Mouse (Mus musculus): ENCODE results near the gene Pgam2. TPM values are rescaled to one million over a fixed set of nuclear protein-coding genes. Genes with fewer than 3 reads are reported as not detected.

The Pgam2 gene
- 0.52 and 1.4 TPM in 2 replicates for polyA plus RNA-seq (2015; fragmentation: Nextera tagmentation; extraction: Ambion mirVana)

DNA sequence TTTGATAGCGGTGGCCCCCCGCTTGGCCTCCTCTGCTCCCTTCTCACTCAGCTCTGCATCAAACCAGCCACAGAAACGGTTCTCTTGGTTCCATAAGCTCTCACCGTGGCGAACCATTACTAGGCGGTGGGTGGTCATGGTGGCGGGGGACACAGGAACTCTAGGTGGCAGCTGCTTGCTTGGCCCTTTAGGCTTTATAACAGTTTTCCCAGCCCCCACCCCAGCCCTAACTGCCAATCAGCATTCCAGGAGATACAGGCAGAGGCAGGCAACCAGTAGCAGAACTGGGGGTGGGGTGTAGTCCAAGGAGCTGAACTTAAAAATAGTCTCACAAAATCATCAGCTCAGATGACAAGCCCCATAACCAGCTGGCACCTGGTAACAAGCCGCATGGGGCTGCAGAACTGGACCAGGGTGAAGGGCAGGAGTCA, at the start of gene Pgam2:
Gene Pgam2, minus strand, starts transcription at position 183 of the 431 bp plus-strand sequence.

DNA sequence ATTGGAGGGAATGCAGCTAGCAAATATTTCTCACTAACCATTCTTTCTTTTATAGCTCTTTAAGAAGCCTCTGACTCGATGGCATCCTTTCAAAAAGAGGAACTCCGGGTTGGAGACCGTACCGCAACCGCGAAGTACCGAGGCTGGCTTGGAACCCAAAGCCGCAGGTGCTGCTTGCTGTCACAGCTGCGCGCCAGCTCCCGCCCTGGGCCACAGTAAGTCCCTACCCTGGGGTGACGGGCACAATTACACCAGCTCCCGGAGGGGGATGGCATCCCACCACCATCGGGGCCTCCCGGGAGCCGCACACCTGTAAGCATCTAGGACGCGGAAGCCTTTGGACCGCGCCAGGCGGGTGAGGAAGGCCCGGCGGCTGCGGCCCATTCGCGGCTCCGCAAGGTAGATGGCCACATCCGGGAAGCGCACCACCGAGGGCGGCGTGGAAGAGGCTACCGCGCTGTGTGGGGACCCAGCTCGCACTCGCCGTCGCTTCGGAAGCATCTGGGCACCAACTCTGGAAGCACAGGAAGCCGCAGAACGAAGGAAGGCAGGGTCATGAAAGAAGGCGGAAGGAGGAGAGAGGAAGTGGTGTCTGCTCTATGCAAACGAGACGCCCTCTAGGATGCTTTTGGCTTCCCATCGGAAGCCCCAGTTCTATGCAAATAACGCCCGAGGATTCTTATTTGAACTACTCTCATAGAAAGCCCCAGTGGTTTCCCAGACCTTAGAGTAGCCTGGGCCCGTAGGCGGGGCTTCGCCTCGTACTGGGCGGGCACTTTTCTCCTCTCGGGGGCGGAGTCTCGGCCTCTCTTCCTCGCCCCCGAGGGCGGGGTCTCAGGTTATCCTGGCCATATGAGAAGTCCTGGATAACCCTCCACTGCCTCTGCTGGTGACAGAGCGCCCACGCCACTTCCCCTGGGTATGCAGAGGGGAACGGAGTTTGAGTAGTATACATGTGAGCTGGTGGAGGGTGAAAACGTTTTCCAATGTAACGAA, 34.0 kb upstream of the Pgam2 start, which contains the start of gene Polm:
Gene Polm, minus strand, starts transcription at position 766 of the 996 bp plus-strand sequence.

DNA sequence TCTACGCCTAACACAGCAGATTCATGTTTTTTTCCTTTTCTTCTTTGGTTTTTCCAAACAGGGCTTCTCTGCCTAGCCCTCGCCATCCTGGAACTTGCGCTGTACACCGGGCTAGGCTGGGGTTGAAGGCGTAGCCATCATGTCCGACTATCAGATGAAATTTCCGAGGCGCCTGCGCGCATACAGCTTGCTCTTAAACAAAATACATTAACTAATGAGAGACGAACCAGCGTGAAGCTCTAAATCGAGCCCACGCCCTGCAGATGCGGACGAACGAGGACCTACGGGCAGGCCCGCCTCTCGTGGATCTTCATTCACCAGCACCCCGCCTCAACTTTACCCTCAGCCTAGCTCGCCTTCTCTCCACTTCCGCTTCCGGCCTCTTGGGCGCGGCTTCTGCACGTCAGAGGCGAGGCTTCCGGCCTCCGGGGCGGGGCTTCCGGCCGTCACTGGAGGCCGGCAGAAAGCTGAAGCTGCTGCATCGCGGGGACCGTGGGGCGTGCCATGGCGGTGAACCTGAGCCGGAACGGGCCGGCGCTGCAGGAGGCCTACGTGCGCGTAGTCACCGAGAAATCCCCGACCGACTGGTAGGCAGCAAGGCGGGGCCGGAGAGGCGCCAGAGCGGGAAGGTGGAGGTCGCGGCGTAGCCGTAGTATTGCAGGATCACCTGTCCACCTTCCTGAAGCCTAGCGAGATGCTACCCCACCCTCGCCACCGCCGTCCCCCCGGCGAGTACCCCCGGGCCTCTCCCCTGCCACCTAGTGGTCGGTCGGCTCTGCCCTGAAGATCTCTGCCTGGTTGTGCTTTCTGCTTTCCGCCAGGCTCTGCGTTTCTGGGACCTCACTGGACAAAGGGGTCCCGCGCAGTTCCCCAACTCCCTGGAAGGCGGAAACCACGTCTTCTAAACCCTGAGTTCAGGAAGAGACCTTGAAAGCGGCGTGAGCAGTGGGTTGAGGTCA, 15.2 kb downstream of the Pgam2 start, which contains the start of gene Dbnl:
Gene Dbnl, plus strand, starts transcription at position 433 of the 959 bp plus-strand sequence.

DNA sequence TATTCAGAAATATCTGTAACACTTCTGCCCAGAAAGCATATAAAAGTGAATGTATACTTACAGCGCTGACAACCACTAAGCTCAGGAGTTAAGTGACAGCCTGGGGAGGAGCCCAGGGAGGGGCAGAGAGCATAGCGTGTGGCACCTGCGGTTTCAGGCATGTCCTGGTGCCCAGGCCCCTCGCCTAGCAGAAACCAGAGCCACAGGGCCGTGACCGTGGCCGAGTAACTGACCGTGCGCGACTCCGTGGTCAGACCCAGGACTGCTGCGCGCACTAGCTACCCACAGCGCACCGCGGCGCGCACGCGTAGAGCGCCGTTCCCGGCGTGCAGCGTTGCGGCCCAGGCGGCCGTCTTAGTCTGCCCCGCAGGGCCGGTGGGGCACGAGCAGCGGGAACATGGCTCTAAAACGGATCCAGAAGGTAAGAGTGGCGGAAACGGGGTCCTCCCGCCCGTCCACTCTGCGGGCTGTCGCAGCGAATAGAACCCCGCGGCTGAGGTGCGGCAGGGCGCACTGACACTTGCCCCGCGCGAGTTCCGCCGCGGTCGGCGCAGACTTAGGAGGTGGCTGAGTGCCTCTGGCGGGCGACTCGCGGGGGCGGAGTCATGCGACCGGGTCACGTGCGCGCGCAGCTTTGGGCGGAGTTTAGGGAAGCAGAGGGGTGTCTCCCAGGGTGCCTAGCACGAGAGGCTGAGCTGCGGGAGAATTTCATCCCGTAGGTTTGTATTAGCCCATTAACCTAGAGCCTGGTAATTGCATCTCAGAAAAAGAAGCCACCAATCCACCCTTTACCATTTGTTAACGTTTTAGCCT, 41.5 kb downstream of the Pgam2 start, which contains the start of gene Urgcp:
Gene Urgcp, minus strand, starts transcription at position 557 of the 813 bp plus-strand sequence.

Other genes starting within 250 kb of the Pgam2 start
- gene Ankrd36, start 234.0 kb downstream of the Pgam2 start, polyA plus RNA-seq (2015; fragmentation: Nextera tagmentation; extraction: Ambion mirVana), result not detected in 2 replicates
- gene Mrps24, start 88.1 kb downstream of the Pgam2 start, polyA plus RNA-seq (2015; fragmentation: Nextera tagmentation; extraction: Ambion mirVana), result 170 and 171 TPM in 2 replicates
- gene Urgcp, start 41.4 kb downstream of the Pgam2 start, polyA plus RNA-seq (2015; fragmentation: Nextera tagmentation; extraction: Ambion mirVana), result 16.9 TPM in 2 replicates
- gene Dbnl, start 15.2 kb downstream of the Pgam2 start, polyA plus RNA-seq (2015; fragmentation: Nextera tagmentation; extraction: Ambion mirVana), result 96.8 and 101 TPM in 2 replicates
- gene Polm, start 34.3 kb upstream of the Pgam2 start, polyA plus RNA-seq (2015; fragmentation: Nextera tagmentation; extraction: Ambion mirVana), result 4.7 and 5.7 TPM in 2 replicates
- gene Aebp1, start 58.2 kb upstream of the Pgam2 start, polyA plus RNA-seq (2015; fragmentation: Nextera tagmentation; extraction: Ambion mirVana), result 64.1 and 66.9 TPM in 2 replicates
- gene Pold2, start 74.6 kb upstream of the Pgam2 start, polyA plus RNA-seq (2015; fragmentation: Nextera tagmentation; extraction: Ambion mirVana), result 44.3 and 51.8 TPM in 2 replicates
- 27.9 and 36.0 TPM in 2 replicates for gene Myl7, start 95.0 kb upstream of the Pgam2 start, polyA plus RNA-seq (2015; fragmentation: Nextera tagmentation; extraction: Ambion mirVana)
- 0.23 and 0.87 TPM in 2 replicates for gene Gck, start 146.3 kb upstream of the Pgam2 start, polyA plus RNA-seq (2015; fragmentation: Nextera tagmentation; extraction: Ambion mirVana)
- 34.7 and 35.9 TPM in 2 replicates for gene Ykt6, start 152.0 kb upstream of the Pgam2 start, polyA plus RNA-seq (2015; fragmentation: Nextera tagmentation; extraction: Ambion mirVana)